Mouse (Mus musculus) gastrocnemius, adult 18-20 months (tissue): ENCODE measurements at regions not wholly inside any gene's neighbourhood (a gene's known extent, or its start where the extent isn't known, plus 50 kb on each side); places are given as distances from the start of the nearest gene placed in this dataset.
A peak's percentile ranks its signal among the peaks of the same experiment; 100 is the strongest.
"Not testable (repeated sequence)": the region's sequence is repeated elsewhere in the genome, so short reads cannot be mapped to it uniquely, and the experiment has no call there.

ENCODE experiments used
- DNase-seq: peaks from one replicate; pipeline ENCODE4 v3.0.0; 2021; ENCODE audit warnings: low spot score

GRCm38 (mm10) chrX:135112109-135112508, 65.3 kb downstream of the Gm15023 start:
- DNase-seq: peak; percentile 5

DNA sequence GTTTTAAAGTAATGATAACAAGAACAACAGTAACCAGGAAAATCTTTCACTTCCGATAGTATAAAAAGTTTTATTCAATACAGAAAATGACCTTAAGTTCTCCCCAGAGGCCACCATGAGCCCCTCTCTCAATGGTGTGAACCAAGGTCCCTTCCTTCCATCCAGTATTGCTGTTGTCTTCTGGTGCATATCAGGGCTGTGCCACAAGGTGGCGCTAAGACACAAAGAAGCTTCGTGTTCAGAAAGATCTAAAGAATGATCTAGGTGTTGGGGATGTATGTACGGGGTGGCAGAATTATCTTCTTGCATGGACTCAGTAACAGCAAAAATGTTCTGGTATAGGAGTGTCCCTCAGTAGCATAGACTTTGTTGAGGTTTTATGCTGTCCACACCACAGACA, 66.6 kb downstream of the Gm15023 start:
- not testable (repeated sequence) for DNase-seq

DNA sequence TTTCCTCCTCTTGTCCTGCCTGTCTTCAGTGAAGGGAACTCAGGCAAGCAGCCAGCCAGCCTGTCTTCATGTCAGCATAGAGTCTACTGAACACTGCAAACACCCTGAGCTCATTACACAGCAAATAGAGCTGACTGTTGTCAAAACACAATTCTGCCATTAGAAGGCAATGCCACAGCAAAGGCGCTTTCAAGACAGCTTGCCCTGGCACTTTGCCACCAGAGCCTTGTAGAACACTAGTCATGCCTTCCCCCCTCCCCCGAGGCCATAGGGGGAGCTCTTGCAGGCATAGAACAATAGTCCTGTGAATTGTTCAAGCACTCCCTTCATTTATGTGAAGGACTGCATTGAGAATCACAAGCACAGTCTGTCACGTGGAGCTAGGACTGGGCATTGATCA, 75.8 kb downstream of the Gm15023 start:
- no peak for DNase-seq

DNA sequence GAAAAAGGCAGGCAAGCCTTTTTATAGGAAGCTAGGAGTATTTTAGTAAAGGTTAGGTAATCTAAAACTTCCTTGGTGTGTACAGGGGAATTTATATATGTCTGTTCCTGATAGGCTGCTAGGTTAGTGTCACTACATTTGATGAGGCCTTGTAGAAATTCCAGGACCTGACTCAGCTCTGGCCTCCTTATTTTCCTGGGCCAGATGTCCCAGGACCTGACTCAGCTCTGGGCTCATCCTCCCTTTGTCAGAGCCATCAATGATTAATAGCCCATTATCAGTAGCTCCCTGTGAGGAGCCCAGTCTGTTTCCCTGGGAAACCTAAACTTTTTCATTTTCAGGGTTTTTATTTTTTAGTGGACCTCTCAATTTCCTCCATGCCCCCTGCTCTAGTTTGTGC, 79.3 kb downstream of the Gm15023 start:
- no peak for DNase-seq

DNA sequence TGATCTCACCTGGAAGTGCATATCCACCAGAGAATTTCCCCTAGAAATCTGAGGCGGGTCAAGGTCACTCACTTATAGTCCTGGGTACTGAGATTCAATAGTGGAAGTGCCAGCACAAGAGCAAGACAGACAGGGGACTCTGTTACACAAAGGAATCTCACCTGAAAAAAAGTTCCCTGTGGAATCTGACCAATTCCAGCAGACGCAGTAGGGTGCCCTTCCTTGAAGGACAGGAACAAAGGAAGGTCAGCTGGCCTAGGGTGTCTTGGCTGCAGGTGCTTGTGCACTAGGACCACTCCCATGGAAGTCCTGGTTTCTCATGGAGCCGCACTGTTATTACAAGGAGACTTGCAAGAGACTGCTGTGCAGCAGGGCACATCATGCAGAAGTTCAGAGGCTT, 81.2 kb downstream of the Gm15023 start:
- no peak for DNase-seq

DNA sequence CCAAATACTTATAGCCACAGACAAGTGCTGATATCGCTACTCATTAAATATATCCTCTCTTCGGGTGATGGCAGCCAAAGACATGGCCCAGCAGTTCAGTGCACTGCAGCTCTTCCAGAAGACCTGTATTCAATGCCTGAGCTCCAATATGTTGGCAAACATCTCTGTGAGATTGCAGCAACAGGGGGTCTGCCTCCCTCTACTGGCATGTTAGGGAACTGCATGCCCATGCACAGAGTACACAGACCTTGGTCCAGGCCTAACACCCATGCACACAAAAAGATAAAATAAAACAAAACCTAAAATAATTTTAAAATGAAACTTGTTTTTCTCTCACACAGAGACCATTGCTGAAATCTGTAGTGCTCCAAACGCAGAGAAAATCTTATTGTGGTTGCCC, 82.1 kb upstream of the Zmat1 start:
- peak; percentile 22 for DNase-seq

DNA sequence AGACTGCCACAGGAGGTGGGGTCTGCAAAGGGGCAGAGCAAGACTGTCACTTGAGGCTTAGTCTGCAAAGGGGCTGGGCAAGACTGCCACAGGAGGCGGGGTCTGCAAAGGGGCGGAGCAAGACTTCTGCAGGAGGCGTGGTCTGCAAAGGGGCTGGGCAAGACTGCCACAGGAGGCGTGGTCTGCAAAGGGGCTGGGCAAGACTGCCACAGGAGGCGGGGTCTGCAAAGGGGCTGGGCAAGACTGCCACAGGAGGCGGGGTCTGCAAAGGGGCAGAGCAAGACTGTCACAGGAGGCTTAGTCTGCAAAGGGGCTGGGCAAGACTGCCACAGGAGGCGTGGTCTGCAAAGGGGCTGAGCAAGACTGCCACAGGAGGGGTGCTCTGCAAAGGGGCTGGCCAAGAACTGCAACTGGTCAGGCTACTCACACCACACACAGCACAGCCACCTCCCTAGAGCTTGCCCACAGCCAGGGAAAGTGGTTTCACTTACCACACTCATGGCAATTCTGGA, 78.1 kb upstream of the Zmat1 start:
- peak; percentile 12 for DNase-seq

GRCm38 (mm10) chrX:135086564-135086963, 77.6 kb upstream of the Zmat1 start:
- DNase-seq: peak; percentile 1

DNA sequence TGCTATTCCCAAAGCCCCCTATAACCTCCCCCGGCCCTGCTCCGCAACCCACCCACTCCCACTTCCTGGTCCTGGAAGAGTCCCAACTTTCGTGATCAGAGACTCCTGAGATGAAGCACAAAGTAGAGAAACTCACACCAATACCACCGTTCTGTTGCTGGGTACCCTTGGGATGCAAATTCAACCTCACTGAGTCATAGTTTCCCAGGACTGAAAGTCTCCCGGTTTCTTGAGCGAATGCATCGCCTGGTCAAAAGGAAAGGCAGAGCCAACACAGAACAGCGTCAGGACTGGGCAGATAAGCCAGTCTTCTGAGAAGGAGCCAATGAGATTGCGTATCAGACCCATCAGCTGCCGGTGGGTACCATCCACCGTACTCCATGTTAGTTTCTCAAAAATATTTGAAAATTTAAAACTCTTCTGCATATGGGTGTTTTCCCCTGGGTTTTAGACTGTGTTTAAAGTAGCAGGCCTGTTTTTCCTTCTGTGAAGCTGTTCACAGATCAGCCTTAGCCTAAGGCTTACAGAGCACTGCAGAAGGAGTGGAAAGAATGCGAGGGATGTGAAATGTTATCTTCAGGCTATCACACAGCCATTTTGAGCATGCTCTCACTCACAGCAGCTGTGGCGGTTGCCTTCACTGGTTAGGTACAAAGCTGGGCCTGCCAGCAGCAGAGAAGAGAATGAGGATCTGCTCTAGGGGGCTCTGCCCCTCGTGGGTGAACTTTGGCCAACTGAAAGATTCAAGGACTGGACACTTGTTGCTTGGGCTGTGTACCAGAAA, 77.0 kb upstream of the Zmat1 start:
- not testable (repeated sequence) for DNase-seq

DNA sequence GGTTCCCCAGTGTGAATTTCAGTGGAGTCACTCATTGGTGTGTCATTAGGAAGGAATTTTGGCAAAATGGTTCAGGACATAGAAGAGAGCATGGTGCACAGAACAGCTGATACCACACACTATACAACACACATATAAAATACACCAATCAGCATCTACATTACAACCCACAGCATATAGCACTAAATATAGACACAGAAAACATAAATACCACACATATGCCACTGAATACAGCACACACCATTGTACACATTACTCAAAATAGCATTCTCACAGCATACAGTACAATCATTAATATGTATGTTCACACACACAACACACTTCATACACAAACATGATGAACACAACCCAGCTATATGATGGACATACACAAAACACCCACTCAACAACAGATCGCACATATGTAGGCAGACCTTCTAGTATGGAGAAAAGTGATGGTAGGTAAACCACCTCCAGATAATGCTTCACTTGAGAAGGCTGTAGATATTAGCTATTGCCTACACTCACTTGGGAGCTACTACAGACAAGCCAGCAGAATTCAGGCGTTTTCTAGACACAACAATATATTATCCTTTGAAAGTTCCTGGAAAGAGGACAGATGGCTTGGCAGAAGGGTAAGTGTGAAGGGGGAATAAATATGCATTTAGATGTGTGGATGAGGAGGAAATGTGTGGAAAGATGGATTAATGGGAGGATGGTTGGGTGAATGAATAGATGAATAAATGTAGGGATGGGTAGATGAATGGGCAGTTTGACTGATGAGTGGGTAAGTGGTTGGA, 71.6 kb upstream of the Zmat1 start:
- DNase-seq: no peak

GRCm38 (mm10) chrX:135079388-135079787, 70.4 kb upstream of the Zmat1 start:
- DNase-seq: no peak

- no peak for DNase-seq
Observed at GRCm38 (mm10) chrX:135075903-135076302, 66.9 kb upstream of the Zmat1 start.

DNA sequence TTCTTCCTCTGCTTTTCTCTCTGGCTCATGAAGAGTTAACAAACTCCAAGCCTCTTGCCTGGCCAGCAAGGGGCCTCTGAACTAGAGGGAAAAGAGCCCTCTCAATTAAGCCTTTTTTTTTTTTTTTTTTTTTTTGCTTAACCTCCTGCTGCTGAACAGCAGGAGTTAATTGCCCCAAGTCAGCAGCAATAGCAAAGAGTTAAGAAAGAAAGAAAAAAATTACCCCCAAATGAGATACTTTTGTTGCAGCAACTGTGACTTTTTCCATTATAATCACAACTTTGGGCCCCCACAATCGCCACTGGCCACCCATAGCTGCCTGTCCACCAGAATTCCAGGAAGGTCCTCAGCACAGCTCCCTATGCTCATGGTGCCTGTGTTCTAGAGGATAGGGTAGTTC, 60.4 kb upstream of the Zmat1 start:
- DNase-seq: no peak

- no peak for DNase-seq
Observed at GRCm38 (mm10) chrX:135060184-135060583, 51.2 kb upstream of the Zmat1 start.

DNA sequence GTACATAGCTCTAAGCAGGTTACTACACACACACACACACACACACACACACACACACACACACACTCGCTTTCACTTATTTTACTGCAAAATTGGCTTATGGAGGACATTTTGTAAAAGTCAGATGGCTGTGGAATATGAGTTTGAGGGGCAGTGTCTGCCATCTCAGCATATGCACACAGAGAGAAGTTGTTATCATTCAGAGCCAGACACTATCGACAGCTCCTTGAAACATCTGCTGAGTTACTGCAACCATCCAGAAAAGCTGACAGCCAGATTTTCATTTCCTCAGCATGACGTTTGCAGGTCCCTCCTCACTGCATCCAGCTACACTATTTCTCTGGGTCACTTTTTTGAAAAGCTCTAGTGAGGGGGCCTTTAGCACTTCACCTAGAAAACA, 49.9 kb upstream of the Zmat1 start:
- DNase-seq: no peak
